Mouse (Mus musculus) cortical plate, adult 2 months (tissue): ENCODE measurements at regions not wholly inside any gene's neighbourhood (a gene's known extent, or its start where the extent isn't known, plus 50 kb on each side); places are given as distances from the start of the nearest gene placed in this dataset.

Experiments
- CTCF ChIP-seq: fragments of 200-500 bp; IDR thresholded peaks from 2 replicates; pipeline ENCODE4 v1.5.1; 2011; ENCODE audit warnings: mild to moderate bottlenecking, control low read depth, low read length; ENCODE audit not compliant: insufficient read depth; ENCODE audit errors: extremely low read depth
- POLR2A ChIP-seq: fragments of 200-500 bp; IDR thresholded peaks from 2 replicates; pipeline ENCODE4 v1.6.1; 2011; ENCODE audit warnings: mild to moderate bottlenecking, low read length, control low read depth; ENCODE audit not compliant: insufficient read depth; ENCODE audit errors: extremely low read depth

DNA sequence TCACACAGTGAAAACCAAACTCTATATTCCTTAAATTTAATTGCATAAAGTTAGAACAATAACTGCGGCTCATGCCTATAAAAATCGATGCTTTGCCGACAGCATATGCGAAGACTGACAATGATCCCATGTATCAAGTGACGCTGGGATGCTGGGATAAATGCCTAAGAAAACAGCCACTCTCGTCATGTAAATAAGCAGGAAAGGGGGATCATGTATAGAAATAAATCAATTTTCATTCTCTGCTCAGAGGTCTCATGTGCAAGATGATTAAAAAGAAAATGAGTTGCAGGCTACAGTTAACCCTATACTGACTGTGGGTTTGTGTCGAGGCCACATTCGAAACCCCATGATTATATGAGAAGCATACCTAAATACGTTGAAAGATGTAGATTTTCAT, 411.2 kb downstream of the Rnd3 start:
- no peak for TF ChIP-seq CTCF
- TF ChIP-seq POLR2A, result no peak
